Mouse (Mus musculus) neutrophil, adult 59 days (primary cell): ENCODE data around the gene Gm21411. TPM values are rescaled to one million over a fixed set of nuclear protein-coding genes. Genes with fewer than 3 reads are reported as not detected.

Experiments used
- total RNA-seq, 2 experiments: library from RNA; stranded (reverse); gene quantifications; 1 replicate in 1 of 2; 2 replicates in 1 of 2; pipeline ENCODE4 v1.2.4; 2023

Gm21411 gene
- total RNA-seq, result not detected

DNA sequence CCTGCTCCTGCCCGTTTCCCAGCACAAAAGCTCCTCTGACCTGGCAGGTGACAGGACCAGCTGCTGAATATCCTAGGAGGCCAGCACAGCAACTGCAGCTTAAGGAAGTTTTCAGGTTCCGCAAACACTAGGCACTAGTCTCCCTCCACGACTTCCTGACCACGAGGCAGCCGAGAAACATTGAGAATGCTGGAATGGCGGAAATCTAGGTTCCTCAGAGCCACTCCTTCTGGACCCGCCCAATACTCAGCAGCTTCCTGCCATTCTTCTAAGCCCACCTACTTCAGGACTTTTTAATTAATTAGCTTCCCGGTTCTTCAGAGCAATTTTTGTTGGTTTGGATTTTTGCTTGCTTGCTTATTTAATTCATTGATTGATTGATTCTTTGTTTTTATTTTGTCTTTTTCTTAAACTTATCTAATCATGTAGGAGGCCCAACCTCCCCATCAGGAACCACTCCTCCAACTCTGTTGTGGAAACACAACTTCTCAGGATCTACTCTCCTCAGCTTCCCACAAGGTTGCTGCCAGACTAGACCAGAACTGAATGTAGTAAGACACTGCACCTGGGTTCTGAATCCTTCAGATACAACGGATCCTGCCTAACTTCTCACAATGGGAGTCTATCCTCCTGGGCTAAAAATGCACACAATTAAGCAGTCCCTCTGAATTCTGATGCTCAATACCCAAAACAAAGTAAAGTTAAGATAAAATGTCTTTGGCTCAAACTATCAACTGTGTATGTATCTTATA is at the start of gene Gm21411:
Gm21411 (minus strand) TSS at position 205 of the 752 bp plus-strand sequence.

Other genes with a start within 250 kb of the Gm21411 start
- under 1 TPM in 1 of 2 experiments, not detected in 1; 0.26 TPM for gene Zfp989, start 62.4 kb upstream of the Gm21411 start, total RNA-seq
- gene Rex2, start 112.3 kb upstream of the Gm21411 start, total RNA-seq, result under 1 TPM; 0.24 to 0.33 TPM
- 10 to 100 TPM in 1 of 2 experiments, 1 to 10 TPM in 1; 7.5 to 10.6 TPM for gene Zfp991, start 222.4 kb upstream of the Gm21411 start, total RNA-seq